Comparison of ENCODE assay signal across 8 mouse cellular contexts in the genomic region with DNA sequence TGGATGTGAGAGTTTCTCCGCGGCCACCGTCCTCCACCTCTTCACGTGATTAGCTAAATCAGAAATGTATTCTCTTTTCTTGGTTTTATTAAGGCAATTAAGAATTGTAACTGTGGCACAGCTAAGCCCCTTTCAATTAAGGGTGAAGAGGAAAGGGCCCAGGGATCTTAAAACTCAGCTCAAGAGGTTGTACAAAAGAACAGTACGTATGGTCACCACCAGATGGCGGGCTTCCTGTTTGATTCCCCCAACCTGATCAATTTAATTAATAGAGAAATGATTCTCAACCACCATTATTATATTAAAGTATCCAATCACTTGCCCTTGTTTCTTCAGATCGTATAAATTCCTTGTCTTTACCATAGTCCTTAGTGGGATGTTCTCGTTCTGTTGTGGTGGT. TPM values are rescaled to one million over a fixed set of nuclear protein-coding genes. Genes with fewer than 3 reads are reported as not detected.
DNase-seq lines count a peak whose midpoint lies in the region; TF ChIP-seq lines count a peak whose summit lies in the region.
"Had no signal": no experiment of that assay in that cellular context is flagged by ENCODE, and none has a peak within 500 bp of the region (broad histone marks: within the 10 kb centered on the region; RNA-seq: fewer than 3 reads in every experiment).

No protein-coding gene starts in this region.

- TF ChIP-seq CTCF in kidney, adult 2 months (conservative IDR thresholded peaks at IDR 0.05; ENCODE audit: insufficient read depth, insufficient read length, low read depth, low read length): peak; percentile 16; the same call in 1 of the 2 replicates

- no peak overlapping the region for H3K27ac ChIP-seq in kidney, adult 2 months (ENCODE audit: insufficient read depth, low read depth, low read length)

- 51% methylated on average over 8 of the region's 8 CpGs for WGBS in kidney, adult 2 months

- no peak for TF ChIP-seq POLR2A in kidney, adult 2 months (IDR thresholded peaks at IDR 0.05; ENCODE audit: low read depth, low read length)

- no peaks in the 10 kb centered on the region for H3K36me3 ChIP-seq in kidney, adult 2 months (ENCODE audit: control insufficient read depth, insufficient read depth, low read length)

- no peak for DNase-seq in kidney, adult 2 months
- no peak for DNase-seq in kidney, adult 18-20 months
- peak; percentile 33 for DNase-seq in 416B (ENCODE audit: low read depth)
- DNase-seq in B cell, adult 2 months: peak; percentile 11 to 31
- peak; percentile 57 for DNase-seq in embryo, embryonic 11 days
- DNase-seq in frontal cortex, postnatal 10 days (ENCODE audit: low spot score in 2 of 2): no peak
- DNase-seq in yolk sac, embryonic 10.5 days (ENCODE audit: low spot score): no peak

- no peak overlapping the region for H3K4me3 ChIP-seq in kidney, adult 2 months (ENCODE audit: insufficient read depth, low read depth, low read length)
- H3K4me3 ChIP-seq: megakaryocyte, embryonic 14.5 days had no signal

- H3K4me1 ChIP-seq in kidney, adult 2 months (ENCODE audit: control insufficient read depth, insufficient read depth, low read length): no peaks in the 10 kb centered on the region

- no peaks in the 10 kb centered on the region for H3K27me3 ChIP-seq in kidney, adult 2 months (replicated peaks; ENCODE audit: control insufficient read depth, insufficient read depth, low read length)

RNA-seq across cellular contexts. Expression of a gene that starts 36.7 kb away (rescaled TPM):
- 1.6 and 1.9 TPM in 2 replicates for polyA plus RNA-seq in kidney, adult 2 months (2012; rRNA removed)

Comparison
In these comparisons a context has a peak if more than half of its experiments do, and no peak if none do; other contexts are left out.
1. DNase-seq: peak in 416B (single experiment), B cell, adult 2 months (2 of 2) and embryo, embryonic 11 days (single experiment); none in kidney, adult 2 months (single experiment), kidney, adult 18-20 months (single experiment), frontal cortex, postnatal 10 days (0 of 2) and yolk sac, embryonic 10.5 days (single experiment).